Mouse (Mus musculus): ENCODE results near the gene Map7d3. TPM values are rescaled to one million over a fixed set of nuclear protein-coding genes. Genes with fewer than 3 reads are reported as not detected.
A peak's percentile ranks its signal among the peaks of the same experiment; 100 is the strongest.

The Map7d3 gene
- 2.8 and 3.0 TPM in 2 replicates for total RNA-seq (2021)
- long read RNA-seq, experiment 1, partial matches to known transcripts = 1 of 5 reads
- long read RNA-seq, experiment 1, other reads (novel, unspliced or antisense) = 2 of 5 reads
- long read RNA-seq, experiment 2, partial matches to known transcripts = 0 of 1 reads
- long read RNA-seq, experiment 2, other reads (novel, unspliced or antisense) = 1 of 1 reads

GRCm38 (mm10) chrX:56821765-56822603, at the start of gene Map7d3:
Map7d3 (minus strand) TSS chrX:56822326.
- DNase-seq = peak; percentile 24

DNA sequence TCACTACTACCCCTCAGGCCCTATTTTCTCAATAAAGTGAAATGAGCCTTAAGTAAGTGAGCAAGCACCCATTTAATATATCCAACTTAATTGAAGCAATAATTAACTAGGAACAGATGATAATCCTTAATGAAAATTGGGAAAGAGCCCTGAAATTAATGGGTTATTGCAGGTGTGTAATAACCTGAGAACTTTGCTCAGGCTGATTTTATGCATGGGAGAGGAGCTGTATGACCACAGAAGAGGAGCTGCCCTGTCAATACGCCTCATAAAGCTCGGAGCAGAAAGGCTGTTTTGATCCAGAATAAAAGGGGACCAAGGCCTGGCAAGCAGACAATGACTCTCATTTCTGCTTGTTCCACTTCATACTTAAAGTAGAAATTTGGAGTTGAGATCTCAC, 47.7 kb upstream of the Map7d3 start, which contains the start of gene Adgrg4:
TSS of gene Adgrg4 (plus strand) at position 301 of the 400 bp plus-strand sequence.
- no peak for DNase-seq

DNA sequence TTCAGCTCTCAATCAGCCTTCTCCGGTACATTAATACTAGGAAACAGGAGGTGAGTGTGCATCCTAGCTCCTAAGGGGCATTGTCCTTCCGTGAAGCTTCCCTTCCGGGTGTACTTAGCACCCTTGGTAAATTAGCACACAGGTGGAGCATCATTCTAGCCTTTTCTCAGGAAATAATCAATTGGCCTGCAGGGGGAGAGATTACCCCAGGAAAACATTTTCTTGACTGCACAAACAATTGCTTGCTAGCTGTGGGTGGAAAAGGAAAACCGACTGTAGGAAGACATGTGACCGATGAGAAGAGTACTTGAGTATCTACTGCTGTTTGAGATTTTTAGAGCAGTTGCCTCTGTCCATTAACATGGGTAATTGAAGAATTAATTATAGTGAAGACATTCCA, 19.1 kb upstream of the Map7d3 start:
- no peak for DNase-seq

DNA sequence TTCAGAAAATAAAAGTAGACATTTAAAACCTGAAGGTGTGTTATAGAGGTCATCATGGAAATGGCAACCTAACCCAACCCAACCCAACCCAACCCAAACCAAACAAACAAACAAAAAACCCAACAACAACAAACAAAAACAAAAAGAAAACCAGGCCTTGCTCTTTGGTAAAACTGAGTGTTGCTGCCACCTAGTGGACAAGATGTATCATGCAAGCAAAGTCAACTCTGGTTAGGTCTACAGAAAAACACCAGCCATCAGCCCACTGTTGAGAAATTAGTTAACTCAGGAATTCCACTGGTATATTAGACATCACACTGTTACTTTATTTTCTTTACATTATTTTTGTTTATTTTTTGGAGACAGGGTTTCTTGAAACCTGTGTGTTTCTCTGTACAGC, 17.2 kb upstream of the Map7d3 start:
- DNase-seq = peak; percentile 24

DNA sequence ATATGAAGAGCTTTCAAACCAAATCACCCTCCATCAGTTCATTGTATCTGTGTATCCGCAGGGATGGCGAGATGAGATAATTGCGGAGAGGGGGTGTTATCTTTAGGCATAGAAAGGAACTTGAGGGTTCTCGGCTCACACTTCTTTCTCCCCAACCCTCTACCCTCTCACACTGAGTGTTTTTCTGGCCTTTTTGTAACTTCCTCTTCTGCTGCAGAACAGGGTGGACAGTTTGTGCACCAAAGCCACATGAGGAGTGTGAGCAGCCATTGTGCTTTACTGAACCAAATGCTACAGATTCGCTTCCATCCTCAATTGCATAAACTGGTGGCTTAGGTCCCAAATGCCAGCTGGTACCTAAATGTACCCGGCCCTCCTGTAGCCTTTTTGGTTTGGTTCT, 13.7 kb upstream of the Map7d3 start:
- DNase-seq = no peak

- no peak for DNase-seq
Measured at GRCm38 (mm10) chrX:56827492-56827891, 5.4 kb upstream of the Map7d3 start.

DNA sequence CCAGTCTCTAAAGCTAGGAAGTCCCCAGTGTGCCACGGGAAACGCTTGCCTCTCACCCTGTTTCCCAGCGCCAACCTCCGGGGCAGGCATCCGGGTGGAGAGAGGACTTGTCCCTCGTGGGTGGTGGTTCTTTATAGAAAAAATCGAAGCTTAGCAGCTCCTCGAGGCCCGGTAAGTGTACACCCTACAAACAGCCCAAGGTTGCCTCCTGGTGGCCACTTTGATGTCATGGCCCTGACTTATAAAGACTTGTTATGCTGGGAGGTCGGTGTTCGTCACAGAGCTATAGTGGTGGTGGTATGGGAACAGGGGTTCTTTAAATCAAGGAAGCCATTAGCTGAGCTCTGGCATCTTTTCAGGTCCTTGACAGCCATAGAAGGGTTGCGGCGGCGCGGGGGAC, 30.9 kb downstream of the Map7d3 start:
- DNase-seq = peak; percentile 77

DNA sequence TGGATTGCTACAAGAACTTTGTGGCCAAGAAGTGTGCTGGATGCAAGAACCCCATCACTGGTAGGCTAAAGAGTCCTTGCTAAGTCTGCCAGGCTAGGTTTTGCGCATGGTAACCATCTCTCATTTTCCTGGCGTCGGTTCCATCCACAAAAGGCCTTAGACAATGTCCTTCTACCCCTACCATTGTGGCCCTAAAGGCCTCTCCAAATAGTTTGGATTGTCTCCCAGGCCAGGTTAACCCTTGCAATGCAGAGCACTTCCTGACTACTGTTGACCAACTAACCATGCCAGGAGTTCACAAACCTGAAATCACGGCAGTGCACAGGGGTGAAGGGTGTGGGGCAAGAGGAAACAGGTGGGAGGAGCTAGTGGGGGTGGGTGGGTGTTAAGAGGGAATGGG, 31.5 kb downstream of the Map7d3 start:
- peak; percentile 23 for DNase-seq

DNA sequence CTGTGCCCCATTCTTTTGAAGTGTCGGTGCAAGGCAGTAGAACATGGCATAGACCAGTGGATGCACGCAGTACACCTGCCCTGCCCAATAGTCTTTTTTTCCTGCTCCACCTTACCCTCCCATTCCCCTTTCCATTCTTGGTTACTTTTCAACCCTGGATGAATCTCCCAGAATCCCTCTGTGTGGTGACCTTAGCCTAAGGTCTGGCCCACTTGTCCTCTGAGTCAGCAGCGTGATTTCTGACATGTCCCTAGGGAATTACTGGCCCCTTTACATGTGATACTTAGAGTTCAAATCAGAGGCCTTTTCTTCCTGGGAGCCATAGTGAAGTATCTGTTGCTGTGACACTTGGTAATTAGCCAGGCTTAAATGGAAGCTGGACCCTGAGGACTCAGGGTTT, 34.6 kb downstream of the Map7d3 start:
- DNase-seq = no peak

GRCm38 (mm10) chrX:56786281-56787061, 35.7 kb downstream of the Map7d3 start:
- DNase-seq = peak; percentile 16

DNA sequence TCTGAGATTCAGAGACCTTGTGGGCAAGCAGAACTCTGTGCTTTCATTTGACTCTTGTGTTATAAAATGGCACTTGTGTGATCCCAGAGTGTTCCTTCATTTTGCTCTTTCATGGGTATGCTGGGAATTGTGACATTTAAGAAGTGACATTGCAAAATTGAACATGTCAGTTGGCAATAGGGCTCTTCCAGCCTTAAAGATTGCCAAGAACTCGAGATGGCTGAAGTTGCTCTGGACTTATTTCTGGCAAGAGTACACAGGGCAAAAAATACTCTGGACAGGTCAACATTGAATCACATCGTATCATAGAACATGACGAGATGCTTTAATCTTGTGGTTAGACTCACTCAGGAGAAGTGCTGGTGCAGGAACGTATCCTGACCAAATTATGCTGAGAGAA, 48.8 kb downstream of the Map7d3 start:
- DNase-seq = no peak

GRCm38 (mm10) chrX:56771751-56772150, 50.4 kb downstream of the Map7d3 start:
- no peak for DNase-seq

DNA sequence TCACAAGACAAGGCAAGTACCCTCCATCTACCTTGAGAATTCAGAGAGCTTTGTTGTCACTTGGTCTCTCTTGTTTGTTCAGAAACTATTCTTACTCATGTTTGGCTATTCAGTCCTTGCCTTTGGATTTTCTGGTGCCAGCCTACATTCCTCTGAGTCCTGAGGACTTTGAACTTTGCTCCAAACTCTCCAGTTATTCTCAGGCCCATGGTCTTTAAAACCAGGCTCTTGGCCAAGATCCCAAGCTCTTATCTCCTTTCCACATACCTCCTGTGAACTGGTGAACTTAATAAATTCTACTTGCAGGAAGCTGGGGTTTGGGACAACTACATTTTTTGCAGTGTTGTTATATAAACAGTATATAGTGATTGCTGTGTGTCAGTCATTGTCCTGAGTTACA, 52.3 kb downstream of the Map7d3 start:
- DNase-seq = peak; percentile 29

DNA sequence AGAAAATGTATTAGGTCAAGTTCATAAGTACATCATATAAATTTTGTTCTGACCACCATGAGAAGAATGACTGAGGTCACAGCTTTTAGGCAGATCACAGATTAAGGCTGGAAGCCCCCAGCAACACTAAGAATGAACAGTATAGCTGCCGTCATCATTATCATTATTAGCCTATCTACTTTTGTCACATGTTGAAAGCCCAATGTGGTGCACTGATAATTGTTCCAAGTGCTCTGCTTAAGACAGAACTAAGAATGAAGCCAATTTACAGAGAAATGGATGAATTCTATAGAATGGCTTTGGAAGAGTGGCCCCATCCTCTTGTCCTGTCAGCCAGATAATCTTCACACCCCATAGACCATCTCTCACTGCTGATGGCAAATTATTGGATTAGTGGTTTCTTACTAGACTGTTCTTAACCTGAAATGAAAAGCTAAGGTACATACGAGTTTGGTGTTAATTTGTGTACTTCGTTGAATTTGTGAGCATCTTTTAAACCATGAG, 61.8 kb downstream of the Map7d3 start:
- DNase-seq = no peak

- no peak for DNase-seq
Measured at GRCm38 (mm10) chrX:56756352-56756751, 65.8 kb downstream of the Map7d3 start.

DNA sequence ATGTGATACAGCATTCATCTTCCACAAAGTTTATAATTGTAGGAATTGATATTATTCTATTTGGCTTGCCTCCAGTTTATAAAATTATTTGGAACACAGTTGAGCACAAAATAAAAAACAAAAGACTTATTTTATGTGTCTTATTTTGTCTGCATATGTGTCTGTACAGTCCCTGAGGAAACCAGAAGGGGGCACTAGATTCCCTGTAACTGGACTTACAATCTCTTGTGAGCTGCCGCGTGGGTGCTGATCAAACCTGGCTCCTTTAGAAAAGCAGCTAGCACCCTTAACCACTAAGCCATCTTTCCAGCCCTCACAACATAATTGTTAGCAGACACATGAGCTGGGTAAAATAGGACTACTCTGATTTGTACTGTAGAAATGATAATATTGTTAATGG, 66.5 kb downstream of the Map7d3 start:
- peak; percentile 61 for DNase-seq

GRCm38 (mm10) chrX:56753317-56754289, 68.5 kb downstream of the Map7d3 start:
- DNase-seq = no peak

DNA sequence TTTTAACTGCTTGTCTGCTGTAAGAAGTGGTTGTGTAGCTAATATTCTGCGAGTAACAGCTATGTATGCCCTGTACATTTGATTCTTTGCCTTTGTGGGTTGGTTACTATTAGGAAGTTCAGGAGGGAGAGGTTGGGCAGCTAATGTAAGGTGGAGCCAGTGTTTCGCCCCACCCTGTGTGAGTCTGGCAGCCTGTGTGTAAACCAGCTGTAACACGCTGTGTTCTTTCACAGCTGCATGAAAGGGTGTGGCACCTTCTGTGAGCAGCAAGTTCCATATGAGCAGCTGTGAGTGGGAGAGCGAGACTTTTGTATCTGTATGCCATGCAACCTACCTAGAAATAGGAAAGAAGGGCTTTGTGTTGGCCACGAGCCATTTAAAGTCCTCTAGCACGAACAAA, 70.0 kb downstream of the Map7d3 start:
- DNase-seq = no peak

- DNase-seq = no peak
Measured at GRCm38 (mm10) chrX:56751536-56751935, 70.6 kb downstream of the Map7d3 start.

Measured in adrenal gland, postnatal 14 days (tissue).